Mouse (Mus musculus) heart, adult 2 months (tissue): ENCODE measurements at regions not wholly inside any gene's neighbourhood (a gene's known extent, or its start where the extent isn't known, plus 50 kb on each side); places are given as distances from the start of the nearest gene placed in this dataset.

Source experiments
- CTCF ChIP-seq: fragments of 200-600 bp; IDR thresholded peaks from 2 replicates; pipeline ENCODE4 v1.8.1; 2022; ENCODE audit warnings: antibody characterized with exemption, mild to moderate bottlenecking, moderate library complexity
- EP300 ChIP-seq: fragments of 200-500 bp; IDR thresholded peaks from 2 replicates; pipeline ENCODE4 v1.6.1; 2011; ENCODE audit warnings: low read depth, low read length, control low read depth; ENCODE audit not compliant: insufficient read depth
- POLR2A ChIP-seq: fragments of 200-500 bp; IDR thresholded peaks from 2 replicates; pipeline ENCODE4 v1.6.1; 2011; ENCODE audit warnings: mild to moderate bottlenecking, low read depth, low read length, control low read depth; ENCODE audit not compliant: insufficient read depth

DNA sequence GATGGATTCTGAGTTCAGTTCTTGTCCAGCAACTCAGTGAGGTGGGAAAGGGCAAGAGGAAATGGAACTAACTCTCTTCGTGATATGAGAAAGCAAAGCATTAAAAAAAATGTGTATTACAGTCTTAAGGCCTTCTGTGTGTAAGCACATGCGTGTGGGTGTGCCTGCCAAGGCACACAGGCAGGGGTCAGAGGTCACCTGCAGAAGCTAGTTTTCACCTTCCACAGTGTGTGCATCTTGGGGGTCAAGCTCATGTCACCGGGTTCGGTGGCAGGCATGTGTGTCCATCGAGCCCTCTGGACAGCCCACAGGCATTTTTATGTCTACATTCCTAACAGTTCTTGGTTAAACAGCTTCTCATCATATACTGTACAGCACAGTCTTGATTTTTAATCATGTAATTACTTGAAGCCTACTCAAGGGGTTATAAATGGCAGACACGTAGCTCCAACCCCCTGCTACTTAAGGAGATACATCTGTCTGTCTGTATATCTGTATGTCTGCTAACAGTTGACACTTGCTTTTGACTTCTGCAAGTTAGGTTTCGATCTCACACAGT lies 98.7 kb upstream of the Arntl start:
- no peak for TF ChIP-seq POLR2A
- TF ChIP-seq CTCF = no peak
- TF ChIP-seq EP300 = no peak
